Mouse (Mus musculus) erythroblast, embryonic 14.5 days (primary cell): ENCODE measurements around the gene Wwox.

Experiments used
- GATA1 ChIP-seq: IDR thresholded peaks from 2 replicates; pipeline ENCODE4 v1.6.1; 2012; ENCODE audit warnings: low read length, inconsistent platforms, mixed read lengths
- TAL1 ChIP-seq: IDR thresholded peaks from 3 replicates; pipeline ENCODE4 v1.6.1; 2012; ENCODE audit warnings: low read length, inconsistent platforms, mixed read lengths

DNA sequence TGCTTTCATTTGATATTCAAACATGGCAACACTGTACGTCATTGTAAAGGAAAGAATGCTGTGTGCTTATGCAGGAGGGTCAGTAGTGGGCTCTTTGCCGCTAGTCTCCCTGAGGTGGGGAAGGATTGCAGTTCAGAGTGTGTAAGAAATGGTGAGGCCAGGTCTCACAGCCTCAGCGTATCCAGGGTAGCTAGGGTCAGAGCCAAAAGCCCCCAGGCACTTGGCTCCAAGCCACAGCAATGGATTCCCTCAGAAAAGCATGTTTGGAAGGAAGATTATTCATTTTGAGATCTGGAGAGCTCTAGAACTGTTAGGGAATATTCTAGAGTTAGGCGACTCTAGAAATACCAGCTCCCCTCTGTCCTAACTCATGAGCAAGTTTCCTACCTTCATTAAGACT is 279.4 kb downstream of the Wwox start:
- TF ChIP-seq TAL1 = no peak
- no peak for TF ChIP-seq GATA1
